Mouse (Mus musculus): ENCODE measurements at regions not wholly inside any gene's neighbourhood (a gene's known extent, or its start where the extent isn't known, plus 50 kb on each side); places are given as distances from the start of the nearest gene placed in this dataset.
A peak's percentile ranks its signal among the peaks of the same experiment; 100 is the strongest.
"Not testable (repeated sequence)": the region's sequence is repeated elsewhere in the genome, so short reads cannot be mapped to it uniquely, and the experiment has no call there.

- no peak for ATAC-seq (ENCODE audit: poor library complexity, severe bottlenecking)
Observed at GRCm38 (mm10) chr1:164551019-164551418, 92.9 kb upstream of the Atp1b1 start.

GRCm38 (mm10) chr1:164550596-164550995 is 92.4 kb upstream of the Atp1b1 start:
- no peak for ATAC-seq (ENCODE audit: poor library complexity, severe bottlenecking)

DNA sequence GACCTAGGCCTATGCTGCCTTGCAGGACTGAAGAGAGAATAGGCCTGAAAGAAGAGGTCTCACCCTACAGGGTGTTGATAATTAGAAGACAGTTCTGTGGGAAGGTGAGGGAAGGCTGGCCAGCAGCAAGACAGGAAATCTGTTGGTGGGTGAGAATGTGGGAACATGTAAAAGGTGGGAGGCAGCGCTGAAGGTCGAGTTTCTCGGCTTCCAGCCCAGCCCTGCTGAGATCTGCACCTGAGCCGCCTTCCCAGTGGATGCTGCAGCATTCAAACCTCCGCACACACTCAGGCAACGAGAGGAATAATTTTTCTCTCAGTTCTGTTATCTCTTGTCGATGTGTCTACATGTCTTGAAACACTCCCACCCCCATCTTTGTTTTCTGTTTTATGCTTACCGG is 89.9 kb upstream of the Atp1b1 start:
- ATAC-seq (ENCODE audit: poor library complexity, severe bottlenecking), result no peak

DNA sequence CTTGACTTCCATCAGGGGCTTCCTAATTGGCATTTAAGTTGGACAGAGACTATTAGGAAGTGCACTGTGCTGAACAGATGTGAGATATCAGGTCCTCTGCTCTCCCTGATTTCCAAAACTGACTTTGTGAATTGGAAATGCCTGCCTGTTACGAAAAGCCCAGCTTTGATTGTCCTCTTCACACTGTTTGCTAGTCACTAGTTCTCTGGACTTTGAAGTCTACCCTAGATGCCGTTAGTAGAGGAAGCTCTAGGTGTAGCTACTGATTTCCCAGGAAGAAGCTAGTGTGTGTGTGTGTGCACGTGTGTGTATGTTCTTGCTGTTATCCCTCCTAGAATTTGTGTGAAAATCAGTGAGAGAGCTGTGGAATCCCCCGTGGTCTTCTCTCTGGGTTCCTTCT is 87.7 kb upstream of the Atp1b1 start:
- ATAC-seq (ENCODE audit: poor library complexity, severe bottlenecking), result no peak

DNA sequence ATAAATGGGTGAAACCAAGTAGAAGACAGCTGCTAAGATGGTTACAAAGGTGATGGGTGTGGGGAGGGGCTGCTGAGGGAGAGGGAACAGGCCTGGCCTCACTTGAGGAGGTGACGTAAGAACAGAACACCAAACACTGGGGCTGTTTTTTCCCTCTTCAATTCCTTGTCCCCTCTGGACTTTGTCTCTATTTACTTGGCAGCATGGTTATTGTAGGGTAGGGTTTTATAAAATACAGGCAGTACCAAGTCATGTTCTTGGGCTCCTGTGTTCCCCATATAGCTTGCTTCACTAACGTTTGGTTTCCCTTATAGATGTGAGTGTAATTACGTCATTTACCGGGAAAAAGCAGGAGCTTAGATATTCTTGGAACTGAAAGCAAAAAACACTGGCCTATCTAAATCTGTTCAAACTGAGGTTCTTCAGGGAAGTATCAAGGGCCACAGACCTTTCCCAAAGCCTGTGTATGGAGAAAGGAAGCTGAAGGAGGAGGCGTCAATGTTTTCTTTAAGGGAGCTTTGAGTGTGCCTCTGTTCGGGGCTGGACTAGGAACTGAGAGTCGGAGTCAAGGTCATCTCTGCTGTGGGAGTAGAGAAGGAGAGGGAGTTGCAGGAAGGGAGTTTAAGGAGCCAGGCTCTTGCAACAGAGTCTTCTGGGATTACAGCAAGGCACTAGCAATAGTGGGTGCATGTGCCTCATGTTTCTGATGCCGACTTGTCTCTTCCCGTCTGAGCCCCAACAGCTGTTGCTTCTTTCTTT is 85.1 kb upstream of the Atp1b1 start:
- no peak for ATAC-seq (ENCODE audit: poor library complexity, severe bottlenecking)

GRCm38 (mm10) chr1:164541711-164542110 is 83.6 kb upstream of the Atp1b1 start:
- no peak for ATAC-seq (ENCODE audit: poor library complexity, severe bottlenecking)

DNA sequence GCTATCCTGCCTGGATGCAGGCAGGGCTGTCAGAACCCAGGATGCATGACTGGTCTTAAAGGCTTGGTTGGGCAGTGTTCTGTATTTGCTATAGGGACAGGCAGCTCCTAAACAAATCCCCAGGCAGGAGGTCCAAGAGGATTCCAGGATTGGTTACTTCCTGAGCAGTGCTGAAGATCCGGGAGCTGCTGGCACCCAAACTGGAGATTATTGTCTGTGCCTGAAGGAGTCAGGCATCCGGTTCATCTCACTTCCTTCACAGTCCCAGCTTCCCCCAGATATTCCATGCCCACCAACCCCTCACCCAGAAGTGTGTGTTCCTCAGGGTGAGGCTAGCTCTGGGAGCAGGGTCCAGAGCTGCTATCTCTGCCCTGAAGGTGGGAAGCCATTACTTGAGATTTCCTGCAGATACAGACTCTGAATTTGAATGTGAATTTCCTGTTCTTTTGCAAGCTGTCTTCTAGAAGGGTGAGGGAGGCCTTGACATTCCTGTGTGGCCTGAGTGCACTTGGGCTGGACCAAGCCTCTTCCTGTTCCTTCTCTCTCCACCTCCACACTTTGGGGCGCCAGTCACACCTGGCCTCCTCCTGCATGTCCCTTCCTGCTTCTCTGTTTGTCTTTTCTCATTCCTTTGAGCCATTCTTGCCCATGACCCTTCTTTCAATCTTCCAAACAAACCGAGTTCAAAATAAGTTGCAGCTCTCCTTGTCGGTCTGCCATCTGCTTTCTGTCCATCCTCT is 80.3 kb upstream of the Atp1b1 start:
- no peak for ATAC-seq (ENCODE audit: poor library complexity, severe bottlenecking)

DNA sequence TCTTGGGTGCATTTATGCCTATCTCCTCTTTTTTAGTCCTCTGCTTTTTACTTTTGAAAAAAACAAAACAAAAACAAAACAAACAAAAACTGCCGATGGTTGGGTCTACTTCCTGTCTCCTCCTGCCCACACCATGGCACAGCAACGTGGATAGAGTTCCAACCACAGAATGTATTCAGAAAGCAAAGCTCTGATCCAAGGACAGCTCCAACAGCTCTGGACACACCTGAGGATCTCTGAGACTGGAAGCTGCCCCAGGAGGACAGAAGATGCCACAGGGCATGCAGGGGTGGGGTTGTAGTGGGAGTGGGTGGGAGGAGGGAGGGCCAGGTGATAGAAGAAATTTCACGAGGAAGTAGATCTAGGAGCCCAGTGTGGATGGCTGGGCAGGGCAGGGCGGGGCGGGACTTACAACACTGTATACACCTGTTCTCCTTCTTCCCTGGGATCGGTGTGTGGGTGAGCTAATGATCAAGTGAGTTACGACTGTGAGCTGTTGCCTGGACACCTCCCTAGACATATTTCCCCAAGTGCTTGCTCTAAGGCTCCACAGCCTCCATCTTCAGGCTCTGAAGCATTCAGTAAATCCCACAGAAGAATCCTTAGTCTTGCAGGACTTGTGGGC is 79.3 kb upstream of the Atp1b1 start:
- ATAC-seq (ENCODE audit: poor library complexity, severe bottlenecking), result no peak

- ATAC-seq (ENCODE audit: poor library complexity, severe bottlenecking), result no peak
Observed at GRCm38 (mm10) chr1:164532196-164532595, 74.0 kb upstream of the Atp1b1 start.

GRCm38 (mm10) chr1:164531741-164532140 is 73.6 kb upstream of the Atp1b1 start:
- no peak for ATAC-seq (ENCODE audit: poor library complexity, severe bottlenecking)

DNA sequence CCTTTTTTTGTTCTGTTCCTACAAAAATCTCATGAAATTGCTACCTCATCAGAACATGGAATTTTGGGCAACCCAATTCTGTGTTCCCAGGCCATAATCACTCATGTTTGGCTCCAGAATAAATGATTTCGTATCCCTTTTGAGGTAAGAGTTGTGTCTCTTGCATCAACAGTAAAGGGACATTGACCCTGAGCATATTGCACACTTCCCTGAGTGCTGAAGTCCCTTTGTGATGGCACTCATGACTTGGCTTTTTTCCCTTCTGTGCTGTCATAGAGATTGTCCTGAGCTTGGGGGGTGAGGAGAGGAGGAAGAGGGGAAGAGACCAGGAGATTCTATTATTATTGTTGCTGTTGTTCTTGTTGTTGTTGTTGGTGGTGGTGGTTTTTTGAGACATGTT is 68.6 kb upstream of the Atp1b1 start:
- ATAC-seq (ENCODE audit: poor library complexity, severe bottlenecking), result no peak

- ATAC-seq (ENCODE audit: poor library complexity, severe bottlenecking), result no peak
Observed at GRCm38 (mm10) chr1:164522377-164523150, 64.4 kb upstream of the Atp1b1 start.

DNA sequence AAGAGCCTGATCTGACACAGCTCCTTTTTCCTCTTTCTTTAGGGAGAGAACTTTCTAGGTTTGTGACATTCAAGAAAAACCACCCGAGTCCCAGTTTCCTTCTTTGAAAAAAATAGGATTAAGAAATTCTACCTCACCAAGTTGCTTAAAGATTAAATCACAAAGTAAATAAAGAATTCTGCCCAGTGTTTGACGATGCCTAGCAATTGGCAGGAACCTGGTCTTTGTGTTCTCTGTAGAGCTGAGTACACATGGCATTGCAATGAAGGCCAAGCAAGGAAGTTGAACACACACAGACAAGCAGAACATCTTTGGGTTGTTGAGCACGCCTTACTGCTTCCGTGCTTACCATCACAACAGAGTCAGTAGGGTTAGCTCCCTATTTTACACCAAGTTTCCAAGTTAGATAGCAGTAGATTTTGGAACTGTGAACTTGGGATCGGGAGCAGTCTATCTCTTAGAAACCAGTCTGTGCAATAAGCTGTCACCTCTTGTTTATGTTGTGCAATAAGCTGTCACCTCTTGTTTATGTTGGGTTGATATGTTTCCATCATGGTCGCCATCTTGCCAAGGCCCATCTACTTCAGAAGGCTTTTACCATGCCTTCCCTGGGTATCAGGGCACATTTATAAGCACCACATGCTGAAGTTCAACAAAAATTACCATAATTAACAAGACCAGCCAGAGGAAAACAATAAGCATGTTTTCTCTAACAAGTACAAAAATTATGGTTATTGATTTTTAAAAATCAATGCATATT is 63.4 kb upstream of the Atp1b1 start:
- no peak for ATAC-seq (ENCODE audit: poor library complexity, severe bottlenecking)

DNA sequence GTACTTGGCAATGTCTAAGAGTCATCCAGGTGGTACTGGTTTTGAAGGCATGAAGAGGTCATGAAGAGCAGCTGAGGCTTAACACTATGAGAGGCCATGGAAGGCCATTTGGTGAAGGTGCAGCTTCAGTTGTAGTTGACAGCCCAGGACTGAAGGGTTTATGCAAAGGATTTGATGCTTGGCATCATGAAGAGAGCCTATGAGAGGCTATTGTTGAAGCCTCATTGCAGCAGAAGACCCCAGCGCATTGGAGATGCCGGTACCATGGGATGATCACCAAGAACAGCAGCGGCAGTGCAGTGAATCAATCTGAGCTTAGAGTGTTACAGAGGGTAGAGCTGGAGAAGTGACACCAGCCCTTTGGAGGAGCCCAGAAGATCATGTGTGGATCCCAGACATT is 60.7 kb upstream of the Atp1b1 start:
- ATAC-seq (ENCODE audit: poor library complexity, severe bottlenecking), result no peak

- no peak for ATAC-seq (ENCODE audit: poor library complexity, severe bottlenecking)
Observed at GRCm38 (mm10) chr1:164518308-164518707, 60.2 kb upstream of the Atp1b1 start.

DNA sequence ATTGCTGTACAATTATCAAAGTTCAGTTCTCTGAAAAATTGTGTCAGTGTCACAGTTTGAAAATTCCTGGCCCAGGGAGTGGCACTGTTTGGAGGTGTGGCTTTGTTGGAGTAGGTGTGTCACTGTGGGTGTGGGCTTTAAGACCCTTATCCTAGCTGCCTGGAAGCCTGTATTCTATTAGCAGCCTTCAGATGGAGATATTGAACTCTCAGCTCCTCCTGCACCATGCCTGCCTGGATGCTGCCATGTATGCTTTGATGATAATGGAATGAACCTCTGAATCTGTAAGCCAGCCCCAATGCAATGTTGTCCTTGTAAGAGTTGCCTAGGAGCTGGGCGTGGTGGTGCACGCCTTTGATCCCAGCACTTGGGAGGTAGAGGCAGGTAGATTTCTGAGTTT is 59.2 kb upstream of the Atp1b1 start:
- not testable (repeated sequence) for ATAC-seq (ENCODE audit: poor library complexity, severe bottlenecking)

GRCm38 (mm10) chr1:164511628-164512385 is 53.7 kb upstream of the Atp1b1 start:
- peak; percentile 63 for ATAC-seq (ENCODE audit: poor library complexity, severe bottlenecking)

GRCm38 (mm10) chr1:164509226-164509625 is 51.1 kb upstream of the Atp1b1 start:
- ATAC-seq (ENCODE audit: poor library complexity, severe bottlenecking), result no peak

DNA sequence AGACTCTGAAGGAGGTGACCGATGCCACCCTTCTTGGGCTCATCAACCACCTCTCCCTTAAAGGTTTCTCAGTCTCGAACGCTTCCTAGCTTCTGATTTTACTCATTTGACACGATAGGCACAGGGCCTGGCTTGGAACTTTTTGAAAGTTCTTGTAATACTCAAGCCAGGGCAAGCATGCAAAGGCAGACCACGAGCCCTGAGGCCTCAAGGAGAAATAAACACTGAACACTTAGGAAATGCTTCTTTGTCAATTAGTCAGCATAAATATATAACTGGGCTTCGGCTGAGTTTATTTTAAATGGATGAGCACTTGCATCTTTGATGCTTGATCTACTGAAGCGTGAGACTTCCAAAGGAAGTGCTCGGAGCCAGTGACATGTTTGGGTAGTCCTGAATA is 50.4 kb upstream of the Atp1b1 start:
- ATAC-seq (ENCODE audit: poor library complexity, severe bottlenecking), result no peak

GRCm38 (mm10) chr1:164508106-164508505 is 50.0 kb upstream of the Atp1b1 start:
- no peak for ATAC-seq (ENCODE audit: poor library complexity, severe bottlenecking)

All from megakaryocyte, adult 5-6 weeks (primary cell).